Mouse (Mus musculus) spleen, adult 2 months (tissue): Measurements from ENCODE around the gene Synj2bp.
"Not testable (repeated sequence)": the region's sequence is repeated elsewhere in the genome, so short reads cannot be mapped to it uniquely, and the experiment has no call there.

ENCODE experiments used
- CTCF ChIP-seq: fragments of 200-500 bp; IDR thresholded peaks from 2 replicates; pipeline ENCODE4 v1.5.1; 2011; ENCODE audit warnings: mild to moderate bottlenecking, inconsistent platforms; ENCODE audit not compliant: insufficient read depth, insufficient read length, insufficient replicate concordance; ENCODE audit errors: extremely low read depth
- POLR2A ChIP-seq: fragments of 200-500 bp; IDR thresholded peaks from 2 replicates; pipeline ENCODE4 v1.6.1; 2011; ENCODE audit warnings: low read depth, low read length, inconsistent platforms

DNA sequence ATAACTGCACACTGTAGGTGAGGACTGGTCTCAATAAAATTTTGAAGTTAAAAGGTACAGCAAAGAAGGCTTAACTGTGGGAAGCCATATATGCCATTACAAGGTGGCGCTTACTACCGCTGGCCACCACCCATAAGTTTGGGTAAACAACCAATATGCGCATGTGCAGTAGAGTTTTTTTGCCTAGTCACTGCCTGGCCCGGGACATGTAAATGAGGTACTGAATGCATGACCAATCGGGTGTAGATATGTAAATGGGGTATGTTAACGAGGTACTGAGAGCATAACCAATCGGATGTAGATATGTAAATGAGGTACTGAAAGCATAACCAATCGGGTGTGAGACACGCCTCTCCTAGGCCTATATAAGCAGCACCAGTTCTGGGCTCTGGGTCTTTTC, 35.8 kb downstream of the Synj2bp start:
- TF ChIP-seq POLR2A, CTCF: not testable (repeated sequence)
